Mouse (Mus musculus) heart, adult 8-10 months (tissue): ENCODE data around the gene Gm11596. TPM values are rescaled to one million over a fixed set of nuclear protein-coding genes. Genes with fewer than 3 reads are reported as not detected.
"Not testable (repeated sequence)": the region's sequence is repeated elsewhere in the genome, so short reads cannot be mapped to it uniquely, and the experiment has no call there.

Source experiments
- DNase-seq: peaks from one replicate; pipeline ENCODE4 v3.0.0; 2022; ENCODE audit warnings: low spot score
- total RNA-seq, 4 experiments: library from RNA; stranded (reverse); gene quantifications; 2 replicates each; pipeline ENCODE4 v1.2.4; 2022

Gm11596 gene
- not detected for total RNA-seq

- DNase-seq, result no peak
Observed at GRCm38 (mm10) chr11:99793367-99793766, at the start of gene Gm11596. Gm11596 (minus strand) TSS chr11:99793467.

- DNase-seq, result no peak
Observed at GRCm38 (mm10) chr11:99842185-99842584, 48.9 kb upstream of the Gm11596 start.

GRCm38 (mm10) chr11:99837966-99838365 lies 44.7 kb upstream of the Gm11596 start, which contains the start of gene 2300003K06Rik:
2300003K06Rik (minus strand) TSS chr11:99838066.
- no peak for DNase-seq

GRCm38 (mm10) chr11:99815566-99815965 lies 22.3 kb upstream of the Gm11596 start, which contains the start of gene Gm11564:
Gm11564 (minus strand) TSS chr11:99815666.
- DNase-seq, result not testable (repeated sequence)

- not testable (repeated sequence) for DNase-seq
Observed at GRCm38 (mm10) chr11:99809792-99810191, 16.5 kb upstream of the Gm11596 start, which contains the start of gene Krtap4-13. Krtap4-13 (minus strand) TSS chr11:99809892.

- DNase-seq, result not testable (repeated sequence)
Observed at GRCm38 (mm10) chr11:99804346-99804745, 11.1 kb upstream of the Gm11596 start, which contains the start of gene Gm11554. Gm11554 (minus strand) TSS chr11:99804446.

GRCm38 (mm10) chr11:99798832-99799231 lies 5.6 kb upstream of the Gm11596 start, which contains the start of gene Gm11569:
Gm11569 (minus strand) TSS chr11:99798932.
- DNase-seq, result not testable (repeated sequence)

GRCm38 (mm10) chr11:99784900-99785299 lies 8.4 kb downstream of the Gm11596 start, which contains the start of gene Krtap4-9:
Krtap4-9 (plus strand) TSS chr11:99785200.
- not testable (repeated sequence) for DNase-seq

- no peak for DNase-seq
Observed at GRCm38 (mm10) chr11:99780604-99781003, 12.7 kb downstream of the Gm11596 start, which contains the start of gene Krtap4-8. Krtap4-8 (minus strand) TSS chr11:99780704.

GRCm38 (mm10) chr11:99778401-99778800 lies 14.9 kb downstream of the Gm11596 start:
- DNase-seq, result no peak

GRCm38 (mm10) chr11:99772813-99773212 lies 20.5 kb downstream of the Gm11596 start, which contains the start of gene Gm11595:
Gm11595 (minus strand) TSS chr11:99772913.
- not testable (repeated sequence) for DNase-seq

- no peak for DNase-seq
Observed at GRCm38 (mm10) chr11:99768410-99768809, 24.9 kb downstream of the Gm11596 start.

- no peak for DNase-seq
Observed at GRCm38 (mm10) chr11:99758877-99759276, 34.4 kb downstream of the Gm11596 start.

- no peak for DNase-seq
Observed at GRCm38 (mm10) chr11:99743985-99744384, 49.3 kb downstream of the Gm11596 start.

Other genes starting within 250 kb of the Gm11596 start
- not detected for gene Krtap3-3, start 242.6 kb downstream of the Gm11596 start, total RNA-seq
- gene Krtap3-2, start 236.6 kb downstream of the Gm11596 start, total RNA-seq, result not detected
- not detected for gene Gm11939, start 234.0 kb downstream of the Gm11596 start, total RNA-seq
- not detected for gene Krtap3-1, start 226.8 kb downstream of the Gm11596 start, total RNA-seq
- not detected for gene Krtap1-5, start 212.5 kb downstream of the Gm11596 start, total RNA-seq
- not detected for gene Krtap1-4, start 209.8 kb downstream of the Gm11596 start, total RNA-seq
- not detected for gene Krtap1-3, start 202.1 kb downstream of the Gm11596 start, total RNA-seq
- not detected for gene Krtap9-3, start 195.4 kb downstream of the Gm11596 start, total RNA-seq
- gene Gm11938, start 190.2 kb downstream of the Gm11596 start, total RNA-seq, result not detected
- gene Gm11937, start 183.3 kb downstream of the Gm11596 start, total RNA-seq, result not detected
- gene Krtap2-4, start 178.6 kb downstream of the Gm11596 start, total RNA-seq, result not detected
- not detected for gene Gm11562, start 173.0 kb downstream of the Gm11596 start, total RNA-seq
- not detected for gene Krtap4-1, start 165.2 kb downstream of the Gm11596 start, total RNA-seq
- gene Krtap4-2, start 158.4 kb downstream of the Gm11596 start, total RNA-seq, result not detected
- not detected for gene Krtap4-7, start 149.4 kb downstream of the Gm11596 start, total RNA-seq
- not detected for gene Gm11555, start 143.2 kb downstream of the Gm11596 start, total RNA-seq
- gene Gm11563, start 134.5 kb downstream of the Gm11596 start, total RNA-seq, result not detected
- gene Krtap4-6, start 127.5 kb downstream of the Gm11596 start, total RNA-seq, result not detected
- gene Gm14190, start 102.7 kb downstream of the Gm11596 start, total RNA-seq, result not detected
- not detected for gene Gm14180, start 59.2 kb downstream of the Gm11596 start, total RNA-seq
- gene Gm11595, start 20.6 kb downstream of the Gm11596 start, total RNA-seq, result not detected
- not detected for gene Krtap4-8, start 12.8 kb downstream of the Gm11596 start, total RNA-seq
- not detected for gene Krtap4-9, start 8.3 kb downstream of the Gm11596 start, total RNA-seq
- gene Gm11569, start 5.5 kb upstream of the Gm11596 start, total RNA-seq, result not detected
- not detected for gene Gm11554, start 11.0 kb upstream of the Gm11596 start, total RNA-seq
- not detected for gene Krtap4-13, start 16.4 kb upstream of the Gm11596 start, total RNA-seq
- not detected for gene Gm11564, start 22.2 kb upstream of the Gm11596 start, total RNA-seq
- gene 2300003K06Rik, start 44.6 kb upstream of the Gm11596 start, total RNA-seq, result not detected
- gene Krtap4-16, start 58.1 kb upstream of the Gm11596 start, total RNA-seq, result not detected
- not detected for gene Gm11568, start 64.5 kb upstream of the Gm11596 start, total RNA-seq
- gene Gm11559, start 71.0 kb upstream of the Gm11596 start, total RNA-seq, result not detected
- not detected for gene Krtap9-1, start 79.9 kb upstream of the Gm11596 start, total RNA-seq
- gene Gm11567, start 85.7 kb upstream of the Gm11596 start, total RNA-seq, result not detected
- gene Krtap31-1, start 114.5 kb upstream of the Gm11596 start, total RNA-seq, result not detected
- not detected for gene Gm11565, start 121.3 kb upstream of the Gm11596 start, total RNA-seq
- gene Krtap31-2, start 142.8 kb upstream of the Gm11596 start, total RNA-seq, result not detected
- not detected for gene Krtap9-5, start 155.0 kb upstream of the Gm11596 start, total RNA-seq
- not detected for gene Krtap29-1, start 185.6 kb upstream of the Gm11596 start, total RNA-seq
- not detected for gene Krtap16-1, start 193.1 kb upstream of the Gm11596 start, total RNA-seq
- not detected for gene Krtap17-1, start 200.5 kb upstream of the Gm11596 start, total RNA-seq
- gene Krt33a, start 222.7 kb upstream of the Gm11596 start, total RNA-seq, result not detected
- not detected for gene Krt33b, start 236.4 kb upstream of the Gm11596 start, total RNA-seq
- gene Krt34, start 248.1 kb upstream of the Gm11596 start, total RNA-seq, result not detected